Mouse (Mus musculus) kidney, adult 2 months (tissue): ENCODE measurements around the gene Mapk10. TPM values are rescaled to one million over a fixed set of nuclear protein-coding genes. Genes with fewer than 3 reads are reported as not detected.
"Not testable (repeated sequence)": the region's sequence is repeated elsewhere in the genome, so short reads cannot be mapped to it uniquely, and the experiment has no call there.

Experiments
- DNase-seq: peaks from one replicate; pipeline ENCODE4 v3.0.0; 2021
- H3K27ac ChIP-seq: fragments of 200-500 bp; 2 replicates; pipeline ENCODE4 v1.5.1; 2012; ENCODE audit warnings: low read depth, low read length, control low read depth, inconsistent platforms; ENCODE audit not compliant: insufficient read depth
- H3K27me3 ChIP-seq: fragments of 200-500 bp; replicated peaks from 2 replicates; pipeline ENCODE4 v1.6.1; 2012; ENCODE audit warnings: mild to moderate bottlenecking, moderate library complexity, low read length, inconsistent platforms; ENCODE audit not compliant: control insufficient read depth, insufficient read depth
- H3K36me3 ChIP-seq: fragments of 200-500 bp; 2 replicates; pipeline ENCODE4 v1.6.1; 2012; ENCODE audit warnings: mild to moderate bottlenecking, moderate library complexity, low read length, inconsistent platforms; ENCODE audit not compliant: control insufficient read depth, insufficient read depth
- H3K4me1 ChIP-seq: fragments of 200-500 bp; 2 replicates; pipeline ENCODE4 v1.6.1; 2011; ENCODE audit warnings: low read length; ENCODE audit not compliant: control insufficient read depth, insufficient read depth
- H3K4me3 ChIP-seq: fragments of 200-500 bp; 2 replicates; pipeline ENCODE4 v1.5.1; 2011; ENCODE audit warnings: mild to moderate bottlenecking, low read depth, low read length, control low read depth; ENCODE audit not compliant: insufficient read depth
- CTCF ChIP-seq: fragments of 200-500 bp; conservative IDR thresholded peaks from 2 replicates; pipeline ENCODE4 v1.5.1; 2011; ENCODE audit warnings: low read depth, mild to moderate bottlenecking, control low read depth, low read length, moderate library complexity, mixed read lengths; ENCODE audit not compliant: insufficient read depth, insufficient read length
- POLR2A ChIP-seq: fragments of 200-500 bp; IDR thresholded peaks from one replicate; pipeline ENCODE4 v1.6.1; 2011; ENCODE audit warnings: low read depth, low read length, control low read depth
- WGBS: fragments of 180-500 bp; shearing (Covaris S2); methylation state at CpG from one replicate; pipeline ENCODE4 v1.1.7; 2018; 5-methylcytosine and 5-hydroxymethylcytosine counted together
- polyA plus RNA-seq: library from polyadenylated mRNA; depleted of rRNA; stranded (reverse); fragments of >200 nt; gene quantifications from 2 replicates; pipeline ENCODE4 v1.2.3, GENCODE M21; 2012

Gene Mapk10
- polyA plus RNA-seq, 1 experiment: 1.5 TPM

GRCm38 (mm10) chr5:102899680-102900215 is 311.4 kb downstream of the Mapk10 start:
- TF ChIP-seq POLR2A (no peak), CTCF (no peak)
- Histone ChIP-seq H3K27me3 (no peaks in the 10 kb centered on the region), H3K4me3 (no peak overlapping the region), H3K36me3 (peaks cover 6% of the 10 kb centered on the region), H3K4me1 (peaks cover 28% of the 10 kb centered on the region), H3K27ac (no peak overlapping the region; the same call in 1 of the 2 replicates)
- no peak for DNase-seq
- 66% methylated on average over 6 of the region's 6 CpGs for WGBS

- DNase-seq: peak; percentile 70
- Histone ChIP-seq H3K4me3 (no peak overlapping the region), H3K27ac (no peak overlapping the region), H3K4me1 (peaks cover 23% of the 10 kb centered on the region), H3K36me3 (peaks cover 6% of the 10 kb centered on the region), H3K27me3 (no peaks in the 10 kb centered on the region)
- TF ChIP-seq CTCF (no peak), POLR2A (no peak)
- WGBS: 60% methylated on average over 4 of the region's 4 CpGs
These were observed 312.8 kb downstream of the Mapk10 start for GRCm38 (mm10) chr5:102898301-102898700.

GRCm38 (mm10) chr5:102892226-102892625 is 318.9 kb downstream of the Mapk10 start:
- DNase-seq: no peak

GRCm38 (mm10) chr5:102889163-102889488 is 322.0 kb downstream of the Mapk10 start:
- Histone ChIP-seq H3K27me3 (no peaks in the 10 kb centered on the region), H3K4me3 (no peak overlapping the region), H3K36me3 (peaks cover 9% of the 10 kb centered on the region), H3K27ac (no peak overlapping the region), H3K4me1 (no peaks in the 10 kb centered on the region)
- no peak for TF ChIP-seq CTCF
- TF ChIP-seq POLR2A: no peak
- 76% methylated on average over 2 of the region's 2 CpGs for WGBS
- DNase-seq: no peak

More at GRCm38 (mm10) chr5:102892226-102892625, 318.9 kb downstream of the Mapk10 start:
- Histone ChIP-seq H3K4me1 (no peaks in the 10 kb centered on the region; the same call in 1 of the 2 replicates), H3K27me3 (no peaks in the 10 kb centered on the region), H3K4me3 (no peak overlapping the region), H3K36me3 (peaks cover 14% of the 10 kb centered on the region), H3K27ac (no peak overlapping the region)
- 91% methylated on average over 11 of the region's 11 CpGs for WGBS
- no peak for TF ChIP-seq POLR2A
- TF ChIP-seq CTCF: no peak

GRCm38 (mm10) chr5:102888482-102889162 is 322.5 kb downstream of the Mapk10 start:
- Histone ChIP-seq H3K27me3 (no peaks in the 10 kb centered on the region), H3K36me3 (peaks cover 11% of the 10 kb centered on the region), H3K4me3 (no peak overlapping the region), H3K27ac (no peak overlapping the region), H3K4me1 (no peaks in the 10 kb centered on the region)
- TF ChIP-seq CTCF (no peak), POLR2A (no peak)
- WGBS: 71% methylated on average over 14 of the region's 14 CpGs
- DNase-seq: no peak

GRCm38 (mm10) chr5:102875628-102876027 is 335.5 kb downstream of the Mapk10 start:
- Histone ChIP-seq H3K4me1 (peaks cover 14% of the 10 kb centered on the region), H3K4me3 (no peak overlapping the region), H3K27ac (no peak overlapping the region), H3K36me3 (peaks cover 6% of the 10 kb centered on the region; the same call in 1 of the 2 replicates), H3K27me3 (no peaks in the 10 kb centered on the region)
- WGBS: 67% methylated on average over 16 of the region's 16 CpGs
- TF ChIP-seq POLR2A (no peak), CTCF (no peak)
- DNase-seq: no peak

GRCm38 (mm10) chr5:102874605-102875298 is 336.4 kb downstream of the Mapk10 start:
- WGBS: 34% methylated on average over 11 of the region's 11 CpGs
- H3K27me3 ChIP-seq: no peaks in the 10 kb centered on the region
- DNase-seq: peak; percentile 87
- peak overlapping the region; percentile 73 for H3K27ac ChIP-seq
- peaks cover 4% of the 10 kb centered on the region; the same call in 1 of the 2 replicates for H3K36me3 ChIP-seq
- peaks cover 14% of the 10 kb centered on the region for H3K4me1 ChIP-seq
- TF ChIP-seq CTCF (peak; percentile 37), POLR2A (no peak)
- H3K4me3 ChIP-seq: no peak overlapping the region

- not testable (repeated sequence) for H3K4me3 ChIP-seq, H3K36me3 ChIP-seq, H3K27me3 ChIP-seq
- Histone ChIP-seq H3K4me1 (peaks cover 17% of the 10 kb centered on the region), H3K27ac (peak overlapping the region; percentile 61)
- WGBS: 47% methylated on average over 9 of the region's 9 CpGs
- peak; percentile 61 for DNase-seq
These were observed 338.1 kb downstream of the Mapk10 start for GRCm38 (mm10) chr5:102872996-102873395.
